Mouse (Mus musculus) kidney, adult 8-10 months (tissue): ENCODE data around the gene Gm28042.
A peak's percentile ranks its signal among the peaks of the same experiment; 100 is the strongest.

Experiments used
- DNase-seq, 2 experiments: peaks; one replicate each; pipeline ENCODE4 v3.0.0; 2022

Gm28042 gene

GRCm38 (mm10) chr2:120062248-120062647 is 35.0 kb downstream of the Gm28042 start:
- DNase-seq = no peak

GRCm38 (mm10) chr2:120064639-120065038 is 37.3 kb downstream of the Gm28042 start:
- DNase-seq = no peak

GRCm38 (mm10) chr2:120065243-120065642 is 38.0 kb downstream of the Gm28042 start:
- DNase-seq = no peak

DNA sequence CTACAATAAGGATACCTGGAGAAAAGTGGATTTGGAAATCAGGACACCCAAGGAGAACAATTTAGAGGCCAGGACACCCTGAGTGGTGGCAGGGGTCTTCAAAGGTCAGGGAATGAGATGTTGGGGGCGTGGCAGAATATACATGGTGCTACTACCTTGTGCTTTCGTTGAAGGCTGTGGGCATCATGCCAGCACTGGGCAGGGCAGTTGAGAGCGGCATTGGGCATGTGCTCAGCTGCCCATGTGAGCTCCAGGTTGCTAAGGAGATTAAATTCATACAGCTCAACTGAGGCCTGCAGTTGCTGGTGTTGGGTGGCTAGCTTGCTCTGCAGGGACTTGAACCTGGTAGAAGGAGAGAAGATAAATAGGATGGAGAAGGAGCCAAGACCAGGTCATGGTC is 38.9 kb downstream of the Gm28042 start:
- DNase-seq = peak in 1 of 2 experiments; percentile 15

- peak; percentile 19 to 37 for DNase-seq
Measured at GRCm38 (mm10) chr2:120068555-120069465, 41.5 kb downstream of the Gm28042 start.

- no peak for DNase-seq
Measured at GRCm38 (mm10) chr2:120069466-120069990, 42.2 kb downstream of the Gm28042 start.

- no peak for DNase-seq
Measured at GRCm38 (mm10) chr2:120074096-120074495, 46.8 kb downstream of the Gm28042 start.

- peak; percentile 40 to 63 for DNase-seq
Measured at GRCm38 (mm10) chr2:120076076-120076705, 48.9 kb downstream of the Gm28042 start.

DNA sequence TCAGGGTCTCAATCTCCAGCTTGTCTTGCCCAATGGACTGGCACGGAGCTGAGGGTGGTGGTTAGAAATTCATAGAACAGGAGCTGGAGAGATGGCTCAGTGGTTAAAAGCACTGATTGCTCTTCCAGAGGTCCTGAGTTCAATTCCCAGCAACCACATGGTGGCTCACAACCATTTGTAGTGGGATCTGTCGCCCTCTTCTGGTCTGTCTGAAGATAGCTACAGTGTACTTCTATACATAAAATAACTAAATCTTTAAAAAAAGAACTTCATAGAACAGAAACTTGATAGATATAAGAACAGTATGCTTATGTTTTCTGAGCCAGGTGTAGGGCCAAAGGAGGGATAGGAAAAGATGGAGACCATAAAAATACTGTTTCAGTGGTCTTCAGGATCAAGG is 55.1 kb downstream of the Gm28042 start:
- no peak for DNase-seq

- DNase-seq = peak; percentile 15 to 34
Measured at GRCm38 (mm10) chr2:120084593-120085361, 57.5 kb downstream of the Gm28042 start.

- no peak for DNase-seq
Measured at GRCm38 (mm10) chr2:120086038-120086437, 58.7 kb downstream of the Gm28042 start.

DNA sequence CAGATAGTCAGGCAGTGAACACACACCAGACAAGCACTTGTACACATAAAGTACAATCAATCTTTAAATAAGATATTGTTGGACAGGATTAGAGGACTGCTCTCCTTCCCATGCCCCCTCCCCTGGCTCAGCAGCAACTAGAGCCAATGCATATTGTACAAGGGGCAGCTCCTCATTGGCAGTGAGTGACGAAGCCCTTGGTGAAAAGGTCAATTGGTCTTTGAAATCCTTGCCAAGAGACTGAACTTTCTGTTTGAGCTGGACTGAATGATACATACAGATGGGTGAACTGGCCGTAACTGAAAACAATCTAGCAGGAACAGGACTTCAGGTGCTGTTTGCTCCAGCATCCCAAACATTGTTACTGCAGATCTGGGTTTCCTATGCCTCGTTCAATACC is 60.1 kb downstream of the Gm28042 start:
- no peak for DNase-seq

DNA sequence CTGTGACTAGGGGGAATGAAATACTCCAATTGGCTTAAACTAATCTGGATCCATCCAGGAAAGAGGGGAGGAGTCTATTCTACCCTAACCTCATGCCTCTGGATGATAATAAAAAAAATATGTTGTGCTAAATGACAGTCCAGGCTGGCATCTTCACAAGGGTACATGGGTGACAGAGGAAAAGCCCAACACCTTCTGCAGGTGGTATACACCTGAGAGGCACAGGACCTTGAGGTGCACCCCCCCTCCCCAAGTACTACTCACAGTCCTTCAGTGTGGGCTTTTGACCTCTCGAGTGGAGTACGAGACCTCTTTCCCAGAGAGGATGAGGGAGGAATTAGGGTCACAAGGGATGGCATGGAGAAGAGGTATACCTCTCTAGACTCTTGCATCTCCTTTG is 60.6 kb downstream of the Gm28042 start:
- DNase-seq = no peak

DNA sequence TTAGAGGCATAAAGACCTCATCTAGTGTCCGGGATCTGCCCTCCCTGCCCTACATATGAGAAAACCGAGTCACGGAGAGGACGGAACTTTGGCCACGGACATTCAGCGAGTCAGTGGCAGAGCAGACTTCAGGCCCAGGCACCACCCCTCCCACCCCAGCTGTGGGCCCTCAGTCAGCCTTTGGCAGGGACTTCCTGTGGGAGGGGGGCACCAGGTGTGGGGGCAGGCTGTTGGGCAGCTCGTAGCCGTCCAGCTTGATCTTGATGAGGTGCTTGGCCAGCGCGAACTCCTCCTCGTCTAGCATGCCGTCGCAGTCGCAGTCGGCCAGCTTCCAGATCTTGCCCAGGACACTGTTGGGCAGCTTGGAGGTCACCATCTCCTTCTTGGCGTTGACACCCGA is 63.7 kb downstream of the Gm28042 start:
- no peak for DNase-seq
